Mouse (Mus musculus) kidney, adult 2 months (tissue): ENCODE data around the gene Vars2.

ENCODE experiments used
- CTCF ChIP-seq: fragments of 200-500 bp; conservative IDR thresholded peaks from 2 replicates; pipeline ENCODE4 v1.5.1; 2011; ENCODE audit warnings: low read depth, mild to moderate bottlenecking, control low read depth, low read length, moderate library complexity, mixed read lengths; ENCODE audit not compliant: insufficient read depth, insufficient read length
- POLR2A ChIP-seq: fragments of 200-500 bp; IDR thresholded peaks from one replicate; pipeline ENCODE4 v1.6.1; 2011; ENCODE audit warnings: low read depth, low read length, control low read depth

GRCm38 (mm10) chr17:35653086-35653485 is 14.3 kb downstream of the Vars2 start:
- TF ChIP-seq CTCF = no peak
- TF ChIP-seq POLR2A = no peak
